Mouse (Mus musculus) layer of hippocampus, adult 9-11 months (tissue): ENCODE measurements around the gene B4galt2.

Source experiments
- DNase-seq: peaks from one replicate; pipeline ENCODE4 v3.0.0; 2022

The B4galt2 gene

GRCm38 (mm10) chr4:117831920-117832691, 51.2 kb downstream of the B4galt2 start:
- no peak for DNase-seq

- DNase-seq, result no peak
Measured at GRCm38 (mm10) chr4:117831499-117831898, 51.8 kb downstream of the B4galt2 start.

GRCm38 (mm10) chr4:117830801-117831200, 52.5 kb downstream of the B4galt2 start:
- DNase-seq, result no peak

GRCm38 (mm10) chr4:117830124-117830551, 53.1 kb downstream of the B4galt2 start:
- DNase-seq, result no peak

- DNase-seq, result no peak
Measured at GRCm38 (mm10) chr4:117829260-117830123, 53.8 kb downstream of the B4galt2 start.

GRCm38 (mm10) chr4:117828572-117829145, 54.6 kb downstream of the B4galt2 start:
- DNase-seq, result no peak
